Mouse (Mus musculus) hindbrain, embryonic 12.5 days (tissue): Measurements from ENCODE around the gene Ripply3. TPM values are rescaled to one million over a fixed set of nuclear protein-coding genes. Genes with fewer than 3 reads are reported as not detected.

Experiments
- ATAC-seq: fragments of 200-750 bp; cut with Nextera tagmentation; 2 replicates; pipeline ENCODE4 v1.8.0; 2017; ENCODE audit warnings: moderate TSS enrichment; ENCODE audit not compliant: low FRiP score
- H3K27ac ChIP-seq: fragments of 300-500 bp; sonication (generic); 2 replicates; pipeline ENCODE4 v1.5.1; 2016; ENCODE audit warnings: mild to moderate bottlenecking
- H3K27me3 ChIP-seq: fragments of 300-500 bp; sonication (generic); 2 replicates; pipeline ENCODE4 v1.6.1; 2016; ENCODE audit warnings: mild to moderate bottlenecking
- H3K36me3 ChIP-seq: fragments of 300-500 bp; sonication (generic); 2 replicates; pipeline ENCODE4 v1.6.1; 2016; ENCODE audit warnings: mild to moderate bottlenecking
- H3K4me1 ChIP-seq: fragments of 300-500 bp; sonication (generic); 2 replicates; pipeline ENCODE4 v1.6.1; 2016
- H3K4me2 ChIP-seq: fragments of 300-500 bp; sonication (generic); replicated peaks from 2 replicates; pipeline ENCODE4 v1.6.1; 2016; ENCODE audit warnings: mild to moderate bottlenecking
- H3K4me3 ChIP-seq: fragments of 300-500 bp; sonication (generic); 2 replicates; pipeline ENCODE4 v1.5.1; 2016; ENCODE audit warnings: mild to moderate bottlenecking
- H3K9ac ChIP-seq: fragments of 300-500 bp; sonication (generic); 2 replicates; pipeline ENCODE4 v1.6.1; 2016; ENCODE audit warnings: mild to moderate bottlenecking, moderate library complexity
- H3K9me3 ChIP-seq: fragments of 300-500 bp; sonication (generic); replicated peaks from 2 replicates; pipeline ENCODE4 v1.6.1; 2016; ENCODE audit warnings: mild to moderate bottlenecking
- WGBS: fragments of 180-500 bp; shearing (Covaris S2); methylation state at CpG from one replicate; pipeline ENCODE4 v1.1.7; 2016; 5-methylcytosine and 5-hydroxymethylcytosine counted together
- polyA plus RNA-seq: library from polyadenylated mRNA; unstranded; fragments of >200 nt; fragmentation: Nextera tagmentation; extraction: Ambion mirVana; gene quantifications from 2 replicates; pipeline ENCODE4 v1.2.1, GENCODE M21; 2016

Ripply3 gene
- 3.6 and 3.7 TPM in 2 replicates for polyA plus RNA-seq

- Histone ChIP-seq H3K9me3 (no peaks in the 10 kb centered on the region), H3K9ac (peak within 1 kb of the TSS; percentile 56), H3K27me3 (peaks cover 48% of the 10 kb centered on the region), H3K36me3 (no peaks in the 10 kb centered on the region), H3K4me2 (peak within 1 kb of the TSS; percentile 58), H3K4me3 (peak within 1 kb of the TSS; percentile 37), H3K27ac (no peak within 1 kb of the TSS), H3K4me1 (peaks cover 21% of the 10 kb centered on the region)
- ATAC-seq: peak; percentile 57; the same call in 1 of the 2 replicates
- 1% methylated on average over 61 of the region's 63 CpGs for WGBS
These were observed at the start of gene Ripply3 for GRCm38 (mm10) chr16:94327781-94328711. Ripply3 (plus strand) TSS chr16:94328420.

- Histone ChIP-seq H3K36me3 (peaks cover 7% of the 10 kb centered on the region; the same call in 1 of the 2 replicates), H3K4me1 (0 out of 2 replicates have a peak, but pooled peaks cover under 1% of the 10 kb centered on the region), H3K9me3 (peaks cover 8% of the 10 kb centered on the region; the same call in 1 of the 2 replicates), H3K27ac (no peak overlapping the region), H3K27me3 (no peaks in the 10 kb centered on the region), H3K4me2 (no peak overlapping the region), H3K4me3 (no peak overlapping the region), H3K9ac (no peak overlapping the region)
- no peak for ATAC-seq
- WGBS: 88% methylated on average over 3 of the region's 3 CpGs
These were observed 44.2 kb upstream of the Ripply3 start for GRCm38 (mm10) chr16:94283972-94284371.

GRCm38 (mm10) chr16:94287826-94288225 is 40.4 kb upstream of the Ripply3 start:
- Histone ChIP-seq H3K4me1 (peaks cover 11% of the 10 kb centered on the region), H3K36me3 (no peaks in the 10 kb centered on the region), H3K27ac (no peak overlapping the region), H3K9ac (no peak overlapping the region), H3K4me2 (no peak overlapping the region), H3K27me3 (no peaks in the 10 kb centered on the region), H3K4me3 (no peak overlapping the region), H3K9me3 (0 out of 2 replicates have a peak, but pooled peaks cover under 1% of the 10 kb centered on the region)
- ATAC-seq: no peak
- 84% methylated on average over 9 of the region's 9 CpGs for WGBS

- peak overlapping the region; percentile 96 for H3K4me2 ChIP-seq
- peak; percentile 51 for ATAC-seq
- peaks cover 11% of the 10 kb centered on the region for H3K4me1 ChIP-seq
- 14% methylated on average over 39 of the region's 39 CpGs for WGBS
- H3K9me3 ChIP-seq: no peaks in the 10 kb centered on the region
- no peaks in the 10 kb centered on the region for H3K27me3 ChIP-seq
- no peaks in the 10 kb centered on the region for H3K36me3 ChIP-seq
- H3K9ac ChIP-seq: peak overlapping the region; percentile 80
- peak overlapping the region; percentile 60; the same call in 1 of the 2 replicates for H3K27ac ChIP-seq
- H3K4me3 ChIP-seq: peak overlapping the region; percentile 74
These were observed 38.8 kb upstream of the Ripply3 start for GRCm38 (mm10) chr16:94289138-94290072.

- WGBS: 5% methylated on average over 52 of the region's 52 CpGs
- H3K4me1 ChIP-seq: peaks cover 11% of the 10 kb centered on the region
- H3K36me3 ChIP-seq: no peaks in the 10 kb centered on the region
- peak overlapping the region; percentile 96 for H3K4me2 ChIP-seq
- peak overlapping the region; percentile 80 for H3K9ac ChIP-seq
- no peaks in the 10 kb centered on the region for H3K9me3 ChIP-seq
- peak; percentile 97 for ATAC-seq
- peak overlapping the region; percentile 60; the same call in 1 of the 2 replicates for H3K27ac ChIP-seq
- H3K27me3 ChIP-seq: no peaks in the 10 kb centered on the region
- peak overlapping the region; percentile 74 for H3K4me3 ChIP-seq
These were observed 37.9 kb upstream of the Ripply3 start for GRCm38 (mm10) chr16:94290073-94290999.

- Histone ChIP-seq H3K4me2 (no peak overlapping the region), H3K9ac (no peak overlapping the region; the same call in 1 of the 2 replicates), H3K36me3 (no peaks in the 10 kb centered on the region), H3K4me3 (no peak overlapping the region), H3K9me3 (no peaks in the 10 kb centered on the region), H3K27me3 (no peaks in the 10 kb centered on the region), H3K4me1 (peaks cover 11% of the 10 kb centered on the region), H3K27ac (no peak overlapping the region)
- no peak for ATAC-seq
- WGBS: 94% methylated on average over 4 of the region's 4 CpGs
These were observed 37.1 kb upstream of the Ripply3 start for GRCm38 (mm10) chr16:94291141-94291540.

GRCm38 (mm10) chr16:94298081-94298480 is 30.1 kb upstream of the Ripply3 start:
- no peak overlapping the region for H3K4me3 ChIP-seq
- no peak overlapping the region for H3K4me2 ChIP-seq
- H3K27ac ChIP-seq: no peak overlapping the region
- H3K36me3 ChIP-seq: no peaks in the 10 kb centered on the region
- 0 out of 2 replicates have a peak, but pooled peaks cover 4% of the 10 kb centered on the region for H3K9me3 ChIP-seq
- no peak for ATAC-seq
- H3K4me1 ChIP-seq: peaks cover 11% of the 10 kb centered on the region
- peaks cover 6% of the 10 kb centered on the region for H3K27me3 ChIP-seq
- H3K9ac ChIP-seq: no peak overlapping the region
- 91% methylated on average over 5 of the region's 5 CpGs for WGBS

- 75% methylated on average over 4 of the region's 4 CpGs for WGBS
- Histone ChIP-seq H3K36me3 (no peaks in the 10 kb centered on the region), H3K9ac (no peak overlapping the region), H3K4me1 (peaks cover 14% of the 10 kb centered on the region), H3K27me3 (peaks cover 14% of the 10 kb centered on the region), H3K4me3 (no peak overlapping the region), H3K4me2 (no peak overlapping the region), H3K27ac (no peak overlapping the region), H3K9me3 (0 out of 2 replicates have a peak, but pooled peaks cover 4% of the 10 kb centered on the region)
- no peak for ATAC-seq
These were observed 29.0 kb upstream of the Ripply3 start for GRCm38 (mm10) chr16:94299210-94299609.

GRCm38 (mm10) chr16:94301194-94301593 is 27.0 kb upstream of the Ripply3 start:
- WGBS: 95% methylated on average over 4 of the region's 4 CpGs
- Histone ChIP-seq H3K4me1 (peaks cover 14% of the 10 kb centered on the region), H3K4me2 (no peak overlapping the region), H3K27ac (no peak overlapping the region), H3K36me3 (no peaks in the 10 kb centered on the region; the same call in 1 of the 2 replicates), H3K9me3 (0 out of 2 replicates have a peak, but pooled peaks cover 10% of the 10 kb centered on the region), H3K9ac (no peak overlapping the region), H3K27me3 (peaks cover 14% of the 10 kb centered on the region), H3K4me3 (no peak overlapping the region)
- no peak for ATAC-seq

- Histone ChIP-seq H3K27me3 (peaks cover 14% of the 10 kb centered on the region), H3K4me2 (no peak overlapping the region), H3K27ac (no peak overlapping the region), H3K4me1 (peaks cover 14% of the 10 kb centered on the region), H3K4me3 (no peak overlapping the region), H3K36me3 (no peaks in the 10 kb centered on the region; the same call in 1 of the 2 replicates), H3K9me3 (0 out of 2 replicates have a peak, but pooled peaks cover 12% of the 10 kb centered on the region), H3K9ac (no peak overlapping the region)
- 82% methylated on average over 5 of the region's 5 CpGs for WGBS
- no peak for ATAC-seq
These were observed 26.5 kb upstream of the Ripply3 start for GRCm38 (mm10) chr16:94301696-94302095.
